Mouse (Mus musculus) neutrophil, adult 5-6 weeks (primary cell): ENCODE results near the gene Fbxl18. TPM values are rescaled to one million over a fixed set of nuclear protein-coding genes. Genes with fewer than 3 reads are reported as not detected.
A peak's percentile ranks its signal among the peaks of the same experiment; 100 is the strongest.
"Not testable (repeated sequence)": the region's sequence is repeated elsewhere in the genome, so short reads cannot be mapped to it uniquely, and the experiment has no call there.

ENCODE experiments used
- ATAC-seq: fragments of 151-379, 151-347 bp; 2 replicates; pipeline ENCODE4 v1.8.0; 2017; ENCODE audit warnings: mild to moderate bottlenecking, moderate TSS enrichment; ENCODE audit not compliant: insufficient number of reproducible peaks, poor library complexity, low FRiP score, severe bottlenecking; ENCODE audit errors: extremely low read depth
- total RNA-seq: library from RNA; stranded (forward); fragments of 200-1000 nt; gene quantifications from 2 replicates; pipeline ENCODE4 v1.2.3, GENCODE M21; 2017

The Fbxl18 gene
- total RNA-seq, 1 experiment from 2014 or later = 5.9 TPM

DNA sequence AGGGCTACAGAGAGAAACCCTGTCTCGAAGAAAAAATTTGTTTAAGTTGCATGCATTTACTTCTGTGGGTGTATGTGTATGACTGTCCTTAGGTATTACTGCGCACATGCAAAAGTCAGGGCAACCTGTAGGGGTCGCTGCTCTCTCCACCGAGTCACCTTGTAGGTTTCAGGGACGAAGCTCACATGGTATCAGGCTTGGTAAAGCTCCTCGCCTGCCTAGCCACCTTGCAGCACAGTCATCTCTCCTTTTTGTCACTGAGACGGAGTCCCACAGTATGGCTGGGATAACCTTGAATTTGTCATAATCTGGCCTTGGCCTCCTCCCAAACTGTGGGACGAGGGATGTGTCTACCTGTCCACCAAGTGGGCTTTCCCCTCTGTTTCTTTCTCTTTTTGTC is 50.8 kb downstream of the Fbxl18 start:
- 0 out of 2 replicates have a peak, but pooled peaks have one; percentile 39 for ATAC-seq

DNA sequence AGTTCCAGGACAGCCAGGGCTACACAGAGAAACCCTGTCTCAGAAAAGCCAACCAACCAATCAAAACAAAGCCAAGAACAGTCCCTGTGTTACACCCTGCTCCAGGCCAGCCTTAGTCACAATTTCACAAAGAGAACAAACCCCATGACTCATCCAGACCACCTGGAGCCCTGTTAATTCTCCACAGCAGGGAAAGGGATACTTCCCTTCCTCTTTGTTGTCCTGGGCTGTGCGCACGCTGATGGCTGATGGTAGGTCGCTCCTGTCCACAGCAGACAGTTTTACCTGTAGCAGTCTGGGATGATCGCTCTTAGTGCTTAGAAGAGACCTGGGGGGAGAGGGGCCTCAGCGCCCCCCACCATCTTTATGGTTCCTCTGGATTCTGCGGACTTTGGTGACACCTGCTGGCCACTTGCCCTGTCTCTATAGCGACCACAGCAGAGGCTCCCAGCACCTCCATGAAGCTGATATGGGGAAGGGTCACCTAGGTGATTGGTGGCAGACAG is 53.0 kb downstream of the Fbxl18 start:
- no peak for ATAC-seq

DNA sequence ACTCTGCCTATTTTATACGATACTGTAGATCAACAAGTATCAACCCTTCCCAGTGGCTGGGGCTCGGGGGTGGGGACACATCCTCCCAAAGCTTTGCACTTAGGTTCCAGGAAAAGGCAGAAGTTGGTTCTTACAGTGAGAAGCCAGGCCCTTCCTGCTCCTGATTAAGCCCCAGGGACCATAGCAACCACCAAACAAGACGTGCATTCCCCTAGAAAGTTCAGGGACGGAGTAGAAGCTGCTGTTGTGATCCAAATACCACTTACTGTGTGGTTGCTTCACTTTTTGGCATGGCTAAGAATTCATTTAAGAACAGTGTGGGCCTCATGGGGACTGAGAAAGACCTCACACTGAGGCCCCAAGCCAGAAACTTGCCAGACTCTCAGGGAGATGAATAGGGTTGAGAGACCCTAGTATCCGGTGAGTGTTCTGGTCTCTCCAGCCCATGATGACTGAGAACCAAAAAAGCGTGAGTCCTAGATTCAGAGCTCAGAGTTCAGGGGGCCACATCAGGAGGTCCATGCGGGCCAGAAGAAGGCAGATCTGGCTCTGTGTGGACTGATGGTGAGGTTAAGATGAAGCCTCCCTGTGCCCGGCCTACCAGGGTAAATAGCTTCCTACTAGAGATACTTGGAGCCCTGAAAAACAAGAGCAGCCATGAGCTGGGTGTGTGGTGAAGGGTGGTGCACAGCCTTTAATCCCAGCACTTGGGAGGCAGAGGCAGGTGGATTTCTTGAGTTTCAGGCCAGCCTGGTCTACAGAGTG is 53.7 kb downstream of the Fbxl18 start:
- ATAC-seq = no peak

DNA sequence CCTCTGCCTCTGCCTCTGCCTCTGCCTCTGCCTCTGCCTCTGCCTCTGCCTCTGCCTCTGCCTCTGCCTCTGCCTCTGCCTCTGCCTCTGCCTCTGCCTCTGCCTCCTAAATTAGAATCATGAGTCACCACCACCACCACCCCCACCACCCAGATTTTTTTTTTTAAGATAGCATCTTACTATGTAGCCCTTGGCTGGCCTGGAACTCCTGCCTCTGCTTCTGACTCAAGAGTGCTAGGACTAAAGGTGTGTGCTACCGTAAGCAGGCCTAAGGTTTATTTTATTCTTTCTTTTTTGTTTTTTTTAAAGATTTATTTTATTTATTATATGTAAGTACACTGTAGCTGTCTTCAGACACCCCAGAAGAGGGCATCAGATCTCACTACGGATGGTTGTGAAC is 57.8 kb downstream of the Fbxl18 start:
- not testable (repeated sequence) for ATAC-seq

DNA sequence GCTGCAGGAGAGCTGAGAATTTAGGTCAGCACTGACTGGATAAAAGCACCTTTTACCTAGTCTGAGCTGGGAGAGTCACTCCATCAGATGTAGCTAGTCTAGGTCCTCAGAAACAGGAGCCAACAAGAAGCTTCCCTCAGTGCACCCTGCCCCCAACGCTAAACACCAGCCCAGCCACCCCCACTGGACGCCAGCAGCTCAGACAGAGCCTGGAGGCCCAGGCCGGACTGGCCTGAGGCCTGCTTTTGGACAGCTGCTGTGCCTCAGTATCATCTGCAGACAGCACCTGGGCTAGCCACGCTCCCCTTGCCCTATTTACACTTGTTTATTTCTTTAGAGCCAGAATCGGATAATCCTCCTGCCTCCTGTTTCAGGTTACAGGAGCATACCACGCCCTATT is 58.3 kb downstream of the Fbxl18 start:
- ATAC-seq = no peak

DNA sequence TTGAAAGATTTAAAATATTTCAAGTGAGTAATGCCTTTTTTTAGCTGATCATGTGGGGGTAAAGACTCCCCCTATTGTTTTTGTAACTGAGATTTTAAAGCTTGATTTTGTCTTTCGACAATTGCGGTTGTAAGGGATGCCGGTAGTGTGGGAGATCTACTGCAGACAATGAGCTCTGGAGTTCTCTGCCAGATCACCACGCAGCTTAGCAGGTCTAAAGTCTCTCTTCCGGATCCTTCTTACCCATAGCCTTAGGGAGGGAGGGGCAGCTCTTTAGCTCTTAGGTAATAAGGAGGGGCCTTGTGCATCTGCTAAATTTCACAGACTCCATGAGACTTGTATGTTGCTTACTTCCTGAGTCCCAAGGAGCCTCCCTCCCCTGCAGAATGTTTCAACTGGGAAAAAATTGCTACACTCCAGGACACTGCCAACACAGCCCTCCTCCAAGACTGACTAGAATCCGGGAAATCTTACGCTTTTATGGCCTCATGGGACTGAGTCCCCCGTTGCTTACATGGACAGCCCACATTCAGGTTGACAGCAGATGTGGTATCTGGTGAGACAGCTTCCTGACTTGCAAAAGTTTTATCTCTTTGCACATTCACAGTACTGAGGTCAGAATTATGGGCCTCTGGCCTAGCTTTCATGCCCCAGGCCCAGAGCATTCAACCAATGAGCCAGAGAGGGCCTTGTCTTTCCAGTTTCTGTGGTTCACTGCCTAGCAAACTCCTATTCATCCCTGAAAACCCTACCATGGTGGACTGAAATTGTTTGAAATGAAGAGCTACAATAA is 61.4 kb downstream of the Fbxl18 start:
- ATAC-seq = no peak

DNA sequence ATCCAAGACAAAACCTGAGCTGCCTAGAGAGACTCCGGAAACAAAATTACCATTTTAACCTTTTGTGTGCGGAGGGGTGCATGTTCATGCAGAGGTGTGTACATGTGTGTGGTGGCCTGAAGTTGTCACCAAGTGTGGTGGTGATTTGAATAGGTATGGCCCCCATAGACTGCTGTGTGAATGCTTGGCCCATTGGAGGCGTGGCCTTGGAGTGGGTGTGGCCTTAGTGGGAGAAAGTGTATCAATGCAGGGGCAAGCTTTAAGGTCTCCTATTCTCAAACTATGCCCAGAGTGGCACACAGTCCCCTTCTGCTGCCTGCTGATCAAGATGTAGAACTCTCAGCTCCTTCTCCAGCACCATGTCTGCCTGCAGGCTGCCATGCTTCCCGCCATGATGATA is 69.1 kb downstream of the Fbxl18 start:
- ATAC-seq = no peak

DNA sequence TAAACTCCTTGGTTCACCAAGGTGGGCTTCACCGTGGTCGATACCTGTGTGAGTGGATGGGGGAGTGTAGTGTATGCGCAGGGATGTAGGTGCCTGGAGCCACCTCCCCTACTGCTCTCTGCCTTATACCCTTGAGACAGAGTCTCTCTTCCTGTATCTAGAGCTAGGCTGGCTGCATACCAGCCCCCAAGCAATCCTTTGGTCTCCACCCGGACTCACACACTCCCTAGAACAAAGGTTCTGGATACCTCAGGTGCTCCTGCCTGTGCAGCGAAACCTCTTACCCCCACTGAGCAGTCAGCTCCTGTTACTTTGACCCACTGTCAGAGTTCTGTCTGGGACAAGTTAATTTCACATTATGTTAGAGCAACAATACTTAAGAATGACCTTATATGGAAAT is 69.6 kb downstream of the Fbxl18 start:
- no peak for ATAC-seq

DNA sequence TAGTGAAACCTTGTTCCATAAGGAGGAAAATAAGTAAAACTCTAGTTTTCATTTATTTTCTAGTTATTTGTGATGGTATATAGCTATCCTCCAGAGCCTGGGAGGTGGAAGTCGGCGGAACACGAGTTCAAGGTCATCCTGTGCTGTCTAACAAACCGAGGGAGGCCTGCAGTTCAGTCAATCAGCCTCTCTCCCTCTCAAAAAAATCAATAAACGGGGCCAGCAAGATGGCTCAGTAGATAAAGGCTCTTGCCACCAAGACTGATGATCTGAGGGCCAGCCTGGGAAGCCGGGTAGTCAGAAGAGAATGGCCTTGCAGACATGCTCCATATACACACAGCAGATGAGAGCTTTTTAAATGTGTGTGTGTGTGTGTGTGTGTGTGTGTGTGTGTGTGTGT is 71.1 kb downstream of the Fbxl18 start:
- no peak for ATAC-seq

DNA sequence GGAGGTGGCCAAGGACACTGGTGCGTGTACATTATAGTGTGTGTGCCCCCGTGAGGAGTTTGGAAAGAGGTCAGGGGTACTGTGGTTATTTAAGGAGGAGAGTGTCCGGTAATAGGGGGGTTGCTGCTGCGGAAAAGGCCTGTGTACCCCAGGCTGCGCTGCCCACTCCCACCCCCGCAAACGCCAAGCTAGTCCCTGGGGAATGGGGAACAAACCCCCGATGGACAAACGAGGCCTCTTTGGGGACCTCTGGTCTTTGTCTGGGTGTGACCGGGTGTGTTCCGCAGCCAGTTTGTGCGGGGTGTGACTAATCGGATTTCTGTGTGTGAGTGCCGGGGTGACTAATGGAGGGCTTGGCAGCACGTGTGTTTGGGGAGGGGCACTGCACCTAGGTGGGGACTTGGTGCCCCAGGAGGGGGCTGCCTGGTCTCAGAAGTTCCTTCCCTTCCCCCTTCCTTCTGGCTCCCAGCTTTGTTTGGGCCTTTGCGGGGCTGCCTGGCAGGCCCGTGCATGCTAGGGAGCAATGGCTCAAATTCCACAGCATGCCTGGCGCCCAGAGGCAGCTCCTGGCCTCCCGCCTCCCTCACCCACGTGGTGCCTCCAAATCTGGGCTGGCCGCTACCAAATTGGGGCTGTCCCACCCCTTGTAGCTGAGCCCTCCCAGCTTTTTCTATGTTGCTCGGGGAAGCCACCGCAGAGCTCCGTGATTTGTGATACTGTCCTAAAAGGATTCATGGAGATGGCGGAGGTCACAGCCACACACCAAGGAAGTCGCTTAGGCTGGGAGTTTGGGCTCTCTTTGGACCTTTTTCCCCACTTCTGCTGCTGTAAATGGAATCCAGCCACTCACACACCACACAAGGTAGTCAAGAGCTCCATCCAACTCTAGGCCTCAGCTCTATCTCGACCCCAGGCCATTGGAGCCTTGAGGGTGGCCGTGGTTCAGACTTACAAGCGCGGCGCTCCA is 71.8 kb downstream of the Fbxl18 start:
- no peak for ATAC-seq

DNA sequence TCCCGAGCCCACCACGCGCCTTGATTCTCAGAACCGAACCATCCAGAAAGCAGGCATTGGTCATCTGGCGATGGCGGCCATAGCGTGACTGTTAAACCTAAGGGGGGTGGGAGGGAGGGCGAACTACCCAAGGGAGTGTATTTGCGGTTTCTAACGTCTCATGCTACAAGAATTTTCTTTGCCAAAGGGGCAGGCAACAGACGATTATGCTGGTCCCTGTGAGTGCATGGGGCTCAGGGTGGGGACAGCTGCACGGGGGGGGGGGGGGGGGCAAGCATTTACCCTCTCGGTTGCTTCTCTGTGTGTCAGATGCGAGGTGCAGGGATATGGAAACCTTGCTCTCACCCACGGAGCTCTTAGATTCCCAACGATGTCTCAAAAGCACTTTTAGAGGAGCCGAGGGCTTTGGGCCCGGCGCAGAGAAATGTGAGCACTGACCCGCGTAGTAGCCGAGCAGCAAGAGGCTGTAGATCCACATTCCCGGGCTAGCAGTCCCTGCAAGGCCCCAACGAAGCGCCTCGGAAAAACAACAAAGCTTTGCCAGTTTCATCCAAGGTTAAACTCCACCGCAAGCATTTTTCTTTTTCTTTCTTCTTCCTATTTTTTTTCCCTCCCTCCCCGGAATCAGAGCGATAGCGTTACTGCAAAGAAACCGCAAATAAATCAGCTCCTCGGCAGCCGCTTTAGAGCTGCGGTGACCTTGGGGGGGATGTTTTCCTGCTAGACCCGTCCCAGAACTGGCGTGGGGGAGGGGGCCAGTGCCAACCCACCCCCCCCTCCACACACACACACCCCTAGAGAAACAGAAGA is 72.7 kb downstream of the Fbxl18 start:
- ATAC-seq = no peak

DNA sequence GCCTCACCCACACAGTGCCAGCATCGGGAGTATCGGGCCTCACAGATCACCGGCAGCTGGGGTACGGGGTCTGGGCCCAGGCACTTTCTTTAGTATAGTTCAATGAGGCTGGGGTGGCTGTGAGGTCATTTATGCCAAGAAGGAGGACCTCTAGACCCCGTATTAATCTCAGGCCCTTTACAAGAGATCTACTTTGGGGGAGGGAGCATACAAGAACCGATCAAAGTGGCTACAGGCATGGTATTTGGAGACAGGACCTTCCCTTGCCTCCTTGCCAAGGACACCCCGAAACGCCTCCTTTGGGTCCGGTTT is 73.3 kb downstream of the Fbxl18 start:
- no peak for ATAC-seq

DNA sequence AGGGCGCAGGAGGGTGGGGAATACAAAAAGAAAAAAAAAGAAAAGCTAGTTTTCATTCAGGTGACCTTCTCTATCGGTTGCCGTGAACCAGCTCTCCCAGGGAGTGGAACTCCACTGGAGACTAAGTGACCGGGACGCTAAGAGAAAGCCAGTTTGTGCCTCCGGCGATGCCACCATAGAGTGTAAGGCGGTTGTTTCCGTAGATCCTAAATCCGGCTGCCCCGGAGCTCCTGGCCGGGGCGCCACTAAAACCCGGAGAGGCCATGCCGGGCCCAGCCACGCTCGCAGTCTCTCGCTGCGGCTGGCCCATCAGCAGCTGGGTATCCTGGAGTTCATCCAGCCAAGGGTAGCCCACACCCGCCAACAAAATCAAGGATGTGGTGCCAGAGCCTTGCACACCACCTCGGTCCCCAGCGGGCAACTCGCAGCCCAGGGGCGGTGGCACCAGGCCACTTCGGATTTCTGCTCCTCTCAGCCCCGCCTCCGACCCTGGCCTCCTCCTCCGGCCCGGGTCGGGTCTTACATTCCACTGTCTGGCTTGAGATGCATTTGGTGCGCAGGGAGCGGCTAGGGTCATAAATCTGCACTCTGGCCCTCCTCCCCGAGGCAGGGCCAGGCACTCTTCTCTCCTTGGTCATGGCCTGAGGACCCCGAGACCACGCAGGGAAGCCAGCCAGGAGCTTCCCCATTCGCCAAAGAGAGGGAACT is 73.8 kb downstream of the Fbxl18 start:
- peak; percentile 1; the same call in 1 of the 2 replicates for ATAC-seq

DNA sequence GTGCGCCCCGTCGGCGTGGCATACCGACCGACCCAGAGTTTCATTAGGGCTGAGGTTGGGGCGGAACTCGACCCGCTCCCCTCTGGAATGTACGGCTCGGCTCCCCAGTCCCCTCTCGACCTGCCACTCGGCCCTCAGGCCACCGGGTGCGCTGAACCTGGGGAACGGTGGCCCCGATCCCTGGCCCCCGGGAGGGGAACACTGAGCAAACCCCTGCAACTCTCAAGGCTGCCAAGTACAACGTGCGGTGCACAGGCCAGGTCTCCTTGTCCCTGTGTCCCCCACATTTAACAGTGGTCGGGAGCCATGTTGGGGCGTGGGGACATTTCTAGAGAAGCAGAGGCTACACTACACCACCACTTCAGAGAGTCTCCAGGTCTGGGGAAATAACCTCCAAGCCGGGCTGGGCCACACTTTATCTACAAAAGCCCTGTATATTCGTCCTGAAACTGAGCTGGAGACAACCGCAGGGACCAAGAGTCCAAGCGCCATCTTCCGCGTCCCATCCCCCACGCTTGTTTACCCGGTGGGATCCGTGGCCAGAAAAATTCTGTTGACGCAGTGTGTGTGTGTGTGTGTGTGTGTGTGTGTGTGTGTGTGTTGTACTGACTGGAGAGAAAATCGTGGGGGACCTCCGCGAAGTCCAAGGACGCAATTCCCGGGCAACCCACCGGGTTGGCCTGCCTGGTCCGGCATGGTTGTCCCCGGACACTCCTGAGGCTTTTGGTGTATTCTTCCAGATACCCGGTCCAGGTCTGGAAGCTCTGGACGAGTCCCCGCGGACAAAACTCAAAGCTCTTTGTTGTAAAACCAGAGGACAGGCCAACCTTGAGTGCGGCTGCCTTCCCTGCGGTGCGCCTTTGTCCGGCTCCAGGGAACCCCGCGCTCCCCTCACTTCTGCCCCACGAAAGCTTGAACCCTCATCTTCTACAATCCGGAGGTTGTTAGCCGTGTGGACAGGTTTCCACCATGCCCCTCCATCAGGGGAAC is 74.7 kb downstream of the Fbxl18 start:
- ATAC-seq = no peak

DNA sequence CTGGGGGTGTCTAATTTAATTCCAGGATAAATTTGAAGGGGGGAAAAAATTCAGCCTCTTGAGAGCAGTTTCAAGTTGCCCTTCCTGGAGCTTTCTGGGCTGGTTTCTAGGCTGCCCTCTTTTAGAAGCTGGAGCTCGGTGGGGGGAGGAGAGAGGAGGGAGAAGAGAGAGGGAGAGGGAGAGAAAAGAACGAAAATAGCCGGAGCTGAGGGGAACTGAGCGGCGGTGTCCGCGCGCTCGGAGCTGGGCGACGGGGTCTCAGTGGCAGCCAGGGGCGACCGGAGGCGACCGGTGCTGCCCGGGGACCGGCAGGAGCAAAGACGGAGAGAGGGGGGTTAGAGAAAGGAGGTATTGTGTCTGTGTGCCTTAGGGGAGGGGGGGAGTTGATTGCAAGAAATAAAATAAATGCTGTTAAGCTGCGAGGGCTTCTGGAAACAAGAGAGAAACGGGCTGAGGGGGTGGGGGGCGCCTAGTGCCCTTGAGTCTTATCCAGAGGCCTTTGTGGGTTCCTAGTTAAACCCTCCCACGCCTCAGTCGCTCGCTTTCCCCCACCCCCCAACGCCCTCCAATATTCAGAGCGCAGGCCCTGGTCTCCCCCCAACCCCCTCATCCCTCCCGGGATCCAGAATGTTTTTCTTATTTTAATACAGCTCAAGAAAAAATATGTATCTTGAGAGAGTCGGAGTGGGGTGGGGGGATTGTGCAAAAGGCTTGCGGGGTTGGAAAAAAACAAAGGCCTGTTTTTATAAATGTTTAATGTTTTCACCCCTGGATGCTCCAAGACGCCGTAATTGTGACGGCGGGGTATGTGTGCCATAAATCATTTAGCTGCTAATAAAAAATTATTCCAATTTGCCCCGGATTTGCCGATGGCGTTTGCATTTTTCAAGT is 75.6 kb downstream of the Fbxl18 start:
- ATAC-seq = no peak
